Mouse (Mus musculus): Measurements from ENCODE around the gene Pde6d. TPM values are rescaled to one million over a fixed set of nuclear protein-coding genes. Genes with fewer than 3 reads are reported as not detected.

The Pde6d gene
- polyA plus RNA-seq, 1 experiment from 2014 or later, result 48.1 TPM

- peak overlapping the region; percentile 50 for H3K27ac ChIP-seq (ENCODE audit: low read depth, low read length)
- ATAC-seq (replicated peaks; ENCODE audit: low FRiP score) (peak; percentile 66), DNase-seq (ENCODE audit: low spot score) (peak; percentile 36)
- H3K9me3 ChIP-seq (ENCODE audit: control insufficient read depth, low read length), result no peaks in the 10 kb centered on the region
- no peaks in the 10 kb centered on the region for H3K27me3 ChIP-seq (replicated peaks; ENCODE audit: control insufficient read depth, insufficient read depth, low read length)
- peak overlapping the region; percentile 85 for H3K4me2 ChIP-seq
- H3K36me3 ChIP-seq (ENCODE audit: control insufficient read depth, insufficient read depth, low read length), result no peaks in the 10 kb centered on the region
- 2% methylated on average over 31 of the region's 38 CpGs for WGBS
- peaks cover 11% of the 10 kb centered on the region for H3K4me1 ChIP-seq (replicated peaks; ENCODE audit: control insufficient read depth, insufficient read depth, low read length)
- peak overlapping the region; percentile 89 for H3K9ac ChIP-seq (ENCODE audit: low read depth, low read length)
- H3K4me3 ChIP-seq (ENCODE audit: low read depth, low read length), result peak overlapping the region; percentile 83
Observed at GRCm38 (mm10) chr1:86581692-86582450, 558 bp downstream of the Pde6d start.

GRCm38 (mm10) chr1:86580426-86580825 lies 2.0 kb downstream of the Pde6d start:
- H3K36me3 ChIP-seq (ENCODE audit: control insufficient read depth, insufficient read depth, low read length), result no peaks in the 10 kb centered on the region
- 75% methylated on average over 6 of the region's 6 CpGs for WGBS
- no peak overlapping the region for H3K4me3 ChIP-seq (ENCODE audit: low read depth, low read length)
- ATAC-seq (replicated peaks; ENCODE audit: low FRiP score) (no peak), DNase-seq (ENCODE audit: low spot score) (no peak)
- no peaks in the 10 kb centered on the region for H3K27me3 ChIP-seq (replicated peaks; ENCODE audit: control insufficient read depth, insufficient read depth, low read length)
- H3K9me3 ChIP-seq (ENCODE audit: control insufficient read depth, low read length), result no peaks in the 10 kb centered on the region
- no peak overlapping the region for H3K27ac ChIP-seq (ENCODE audit: low read depth, low read length)
- no peak overlapping the region for H3K9ac ChIP-seq (ENCODE audit: low read depth, low read length)
- no peak overlapping the region for H3K4me2 ChIP-seq
- H3K4me1 ChIP-seq (replicated peaks; ENCODE audit: control insufficient read depth, insufficient read depth, low read length), result peaks cover 11% of the 10 kb centered on the region

- H3K9me3 ChIP-seq (ENCODE audit: control insufficient read depth, low read length), result no peaks in the 10 kb centered on the region
- 79% methylated on average over 4 of the region's 4 CpGs for WGBS
- no peaks in the 10 kb centered on the region for H3K36me3 ChIP-seq (ENCODE audit: control insufficient read depth, insufficient read depth, low read length)
- ATAC-seq (replicated peaks; ENCODE audit: low FRiP score) (no peak), DNase-seq (ENCODE audit: low spot score) (no peak)
- no peak overlapping the region for H3K4me3 ChIP-seq (ENCODE audit: low read depth, low read length)
- no peak overlapping the region for H3K4me2 ChIP-seq
- no peaks in the 10 kb centered on the region for H3K27me3 ChIP-seq (replicated peaks; ENCODE audit: control insufficient read depth, insufficient read depth, low read length)
- no peak overlapping the region for H3K27ac ChIP-seq (ENCODE audit: low read depth, low read length)
- H3K9ac ChIP-seq (ENCODE audit: low read depth, low read length), result no peak overlapping the region
- no peaks in the 10 kb centered on the region for H3K4me1 ChIP-seq (replicated peaks; ENCODE audit: control insufficient read depth, insufficient read depth, low read length)
Observed at GRCm38 (mm10) chr1:86571941-86572340, 10.5 kb downstream of the Pde6d start.

GRCm38 (mm10) chr1:86571381-86571780 lies 11.0 kb downstream of the Pde6d start:
- H3K9me3 ChIP-seq (ENCODE audit: control insufficient read depth, low read length), result no peaks in the 10 kb centered on the region
- H3K36me3 ChIP-seq (ENCODE audit: control insufficient read depth, insufficient read depth, low read length), result no peaks in the 10 kb centered on the region
- no peaks in the 10 kb centered on the region for H3K4me1 ChIP-seq (replicated peaks; ENCODE audit: control insufficient read depth, insufficient read depth, low read length)
- no peak overlapping the region for H3K9ac ChIP-seq (ENCODE audit: low read depth, low read length)
- no peaks in the 10 kb centered on the region for H3K27me3 ChIP-seq (replicated peaks; ENCODE audit: control insufficient read depth, insufficient read depth, low read length)
- H3K4me2 ChIP-seq, result no peak overlapping the region
- ATAC-seq (replicated peaks; ENCODE audit: low FRiP score) (no peak), DNase-seq (ENCODE audit: low spot score) (no peak)
- no peak overlapping the region for H3K27ac ChIP-seq (ENCODE audit: low read depth, low read length)
- no peak overlapping the region for H3K4me3 ChIP-seq (ENCODE audit: low read depth, low read length)
- WGBS, result 83% methylated on average over 2 of the region's 2 CpGs

GRCm38 (mm10) chr1:86569292-86569860 lies 13.1 kb downstream of the Pde6d start:
- DNase-seq (ENCODE audit: low spot score) (no peak), ATAC-seq (replicated peaks; ENCODE audit: low FRiP score) (no peak)
- H3K9ac ChIP-seq (ENCODE audit: low read depth, low read length), result no peak overlapping the region
- no peaks in the 10 kb centered on the region for H3K36me3 ChIP-seq (ENCODE audit: control insufficient read depth, insufficient read depth, low read length)
- H3K27ac ChIP-seq (ENCODE audit: low read depth, low read length), result no peak overlapping the region
- no peaks in the 10 kb centered on the region for H3K9me3 ChIP-seq (ENCODE audit: control insufficient read depth, low read length)
- WGBS, result 93% methylated on average over 2 of the region's 2 CpGs
- H3K4me1 ChIP-seq (replicated peaks; ENCODE audit: control insufficient read depth, insufficient read depth, low read length), result no peaks in the 10 kb centered on the region
- H3K27me3 ChIP-seq (replicated peaks; ENCODE audit: control insufficient read depth, insufficient read depth, low read length), result no peaks in the 10 kb centered on the region
- H3K4me2 ChIP-seq, result no peak overlapping the region
- no peak overlapping the region for H3K4me3 ChIP-seq (ENCODE audit: low read depth, low read length)

- Histone ChIP-seq H3K4me3 (ENCODE audit: low read depth, low read length) (no peak overlapping the region), H3K9me3 (ENCODE audit: control insufficient read depth, low read length) (no peaks in the 10 kb centered on the region), H3K4me2 (no peak overlapping the region), H3K27ac (ENCODE audit: low read depth, low read length) (no peak overlapping the region), H3K36me3 (ENCODE audit: control insufficient read depth, insufficient read depth, low read length) (no peaks in the 10 kb centered on the region), H3K4me1 (replicated peaks; ENCODE audit: control insufficient read depth, insufficient read depth, low read length) (no peaks in the 10 kb centered on the region), H3K9ac (ENCODE audit: low read depth, low read length) (no peak overlapping the region), H3K27me3 (replicated peaks; ENCODE audit: control insufficient read depth, insufficient read depth, low read length) (no peaks in the 10 kb centered on the region)
- no peak for DNase-seq (ENCODE audit: low spot score)
- ATAC-seq (replicated peaks; ENCODE audit: low FRiP score), result no peak
- WGBS, result 71% methylated on average over 2 of the region's 2 CpGs
Observed at GRCm38 (mm10) chr1:86568409-86568808, 14.0 kb downstream of the Pde6d start.

- Histone ChIP-seq H3K27ac (ENCODE audit: low read depth, low read length) (no peak overlapping the region), H3K4me3 (ENCODE audit: low read depth, low read length) (no peak overlapping the region), H3K9me3 (ENCODE audit: control insufficient read depth, low read length) (no peaks in the 10 kb centered on the region), H3K27me3 (replicated peaks; ENCODE audit: control insufficient read depth, insufficient read depth, low read length) (no peaks in the 10 kb centered on the region), H3K36me3 (ENCODE audit: control insufficient read depth, insufficient read depth, low read length) (peaks cover 3% of the 10 kb centered on the region; the same call in 1 of the 2 replicates), H3K4me1 (replicated peaks; ENCODE audit: control insufficient read depth, insufficient read depth, low read length) (peaks cover 8% of the 10 kb centered on the region), H3K9ac (ENCODE audit: low read depth, low read length) (no peak overlapping the region), H3K4me2 (no peak overlapping the region)
- DNase-seq (ENCODE audit: low spot score) (no peak), ATAC-seq (replicated peaks; ENCODE audit: low FRiP score) (no peak)
- WGBS, result 61% methylated on average over 2 of the region's 2 CpGs
Observed at GRCm38 (mm10) chr1:86562663-86563062, 19.8 kb downstream of the Pde6d start.

- Histone ChIP-seq H3K9ac (ENCODE audit: low read depth, low read length) (no peak overlapping the region), H3K27ac (ENCODE audit: low read depth, low read length) (no peak overlapping the region), H3K4me3 (ENCODE audit: low read depth, low read length) (no peak overlapping the region), H3K27me3 (replicated peaks; ENCODE audit: control insufficient read depth, insufficient read depth, low read length) (no peaks in the 10 kb centered on the region), H3K4me2 (no peak overlapping the region), H3K9me3 (ENCODE audit: control insufficient read depth, low read length) (no peaks in the 10 kb centered on the region), H3K4me1 (replicated peaks; ENCODE audit: control insufficient read depth, insufficient read depth, low read length) (peaks cover 9% of the 10 kb centered on the region), H3K36me3 (ENCODE audit: control insufficient read depth, insufficient read depth, low read length) (peaks cover 3% of the 10 kb centered on the region; the same call in 1 of the 2 replicates)
- ATAC-seq (replicated peaks; ENCODE audit: low FRiP score) (no peak), DNase-seq (ENCODE audit: low spot score) (no peak)
- WGBS, result 73% methylated on average over 3 of the region's 3 CpGs
Observed at GRCm38 (mm10) chr1:86559232-86559631, 23.2 kb downstream of the Pde6d start.

GRCm38 (mm10) chr1:86557872-86558271 lies 24.6 kb downstream of the Pde6d start:
- DNase-seq (ENCODE audit: low spot score) (no peak), ATAC-seq (replicated peaks; ENCODE audit: low FRiP score) (peak; percentile 36; the same call in 1 of the 2 replicates)
- Histone ChIP-seq H3K9ac (ENCODE audit: low read depth, low read length) (no peak overlapping the region), H3K36me3 (ENCODE audit: control insufficient read depth, insufficient read depth, low read length) (peaks cover 3% of the 10 kb centered on the region; the same call in 1 of the 2 replicates), H3K4me1 (replicated peaks; ENCODE audit: control insufficient read depth, insufficient read depth, low read length) (peaks cover 9% of the 10 kb centered on the region), H3K27me3 (replicated peaks; ENCODE audit: control insufficient read depth, insufficient read depth, low read length) (no peaks in the 10 kb centered on the region), H3K9me3 (ENCODE audit: control insufficient read depth, low read length) (no peaks in the 10 kb centered on the region), H3K4me3 (ENCODE audit: low read depth, low read length) (no peak overlapping the region), H3K4me2 (no peak overlapping the region), H3K27ac (ENCODE audit: low read depth, low read length) (no peak overlapping the region; the same call in 1 of the 2 replicates)
- WGBS, result 41% methylated on average over 7 of the region's 7 CpGs
